Mouse (Mus musculus): ENCODE measurements at regions not wholly inside any gene's neighbourhood (a gene's known extent, or its start where the extent isn't known, plus 50 kb on each side); places are given as distances from the start of the nearest gene placed in this dataset.
A peak's percentile ranks its signal among the peaks of the same experiment; 100 is the strongest.

DNA sequence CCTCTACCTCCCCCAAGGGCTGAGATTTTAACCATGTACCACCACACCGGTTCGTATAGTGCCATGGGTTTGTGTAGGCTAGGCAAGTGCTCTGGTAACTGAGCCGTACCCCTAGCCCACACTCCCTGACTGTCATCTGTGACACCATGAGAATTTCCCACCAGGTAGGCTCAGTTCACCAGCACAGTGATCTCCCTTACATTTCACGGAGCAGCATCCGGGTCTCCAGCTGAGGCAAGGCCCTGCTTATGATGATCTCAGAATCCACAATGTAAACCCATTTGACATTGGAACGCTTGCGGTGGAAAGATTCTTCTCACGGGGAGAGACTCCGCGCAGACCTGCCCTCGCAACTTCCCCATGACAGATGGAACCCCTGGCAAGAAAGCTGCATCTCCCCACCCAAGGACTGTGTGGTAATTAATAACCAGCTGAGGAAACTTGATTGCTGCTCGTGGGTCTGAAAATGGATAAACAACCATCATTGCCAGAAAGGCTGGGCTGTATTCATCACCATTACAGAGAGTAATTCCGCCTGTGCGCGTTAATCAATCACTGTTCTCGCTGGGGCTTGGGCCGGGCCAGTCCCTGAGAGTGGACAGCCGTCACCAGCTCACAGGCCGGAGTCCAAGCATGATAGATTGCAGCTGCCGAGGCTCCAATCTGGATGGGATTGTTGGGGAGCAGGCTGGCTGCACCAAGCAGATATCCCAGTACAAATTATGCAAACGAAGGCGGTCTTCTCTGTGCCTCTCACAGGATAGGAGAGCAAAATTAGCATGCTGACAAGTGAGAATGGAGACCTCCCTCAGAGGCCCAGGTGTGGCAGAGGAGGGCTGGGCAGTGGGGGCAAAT is 492.3 kb downstream of the Fam19a5 start:
- no peak for DNase-seq

- no peak for DNase-seq
These were observed 493.5 kb downstream of the Fam19a5 start for GRCm38 (mm10) chr15:88037606-88038005.

DNA sequence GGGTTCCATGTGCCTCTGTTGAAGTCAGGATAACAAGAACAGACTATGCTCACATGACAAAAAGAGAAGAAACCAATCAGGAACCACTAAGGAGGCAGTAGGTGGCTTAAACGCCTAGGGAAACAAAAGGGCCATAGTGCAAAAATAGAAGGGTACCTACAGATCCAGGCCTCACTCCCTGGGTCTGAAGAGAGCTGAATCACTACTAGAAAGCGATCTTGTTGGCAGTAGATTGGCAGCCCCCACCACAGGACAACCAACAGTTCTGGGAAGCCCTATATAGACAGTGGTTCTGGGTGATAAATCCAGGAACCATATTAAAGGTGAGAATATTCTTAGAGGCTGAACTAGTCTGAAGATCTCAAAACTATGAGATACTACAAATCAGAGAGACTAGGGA is 498.7 kb downstream of the Fam19a5 start:
- DNase-seq, result no peak

DNA sequence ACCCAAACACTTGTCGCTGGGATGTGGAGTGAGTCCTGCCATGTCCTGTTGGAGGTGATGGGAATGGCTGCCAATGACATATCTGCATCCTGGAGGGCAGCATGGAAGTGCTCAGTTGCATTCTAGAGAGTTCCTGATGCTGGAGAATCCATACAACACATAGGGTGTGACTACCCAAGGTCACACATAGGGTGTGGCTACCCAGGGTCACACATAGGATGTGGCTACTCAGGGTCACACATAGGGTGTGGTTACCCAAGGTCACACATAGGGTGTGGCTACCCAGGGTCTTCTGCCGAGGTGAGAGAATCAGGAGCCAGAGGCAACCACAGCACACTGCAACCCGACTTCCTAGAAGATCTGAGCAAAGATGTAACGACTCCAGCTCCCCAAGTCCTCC is 514.0 kb downstream of the Fam19a5 start:
- no peak for DNase-seq

- no peak for DNase-seq
These were observed 516.8 kb downstream of the Fam19a5 start for GRCm38 (mm10) chr15:88060935-88061334.

- no peak for DNase-seq
These were observed 518.9 kb downstream of the Fam19a5 start for GRCm38 (mm10) chr15:88063041-88063440.

GRCm38 (mm10) chr15:88068476-88068875 is 524.4 kb downstream of the Fam19a5 start:
- no peak for DNase-seq

GRCm38 (mm10) chr15:88072676-88073075 is 527.4 kb upstream of the Zdhhc25 start:
- DNase-seq, result peak in 1 of 2 experiments; percentile 12

DNA sequence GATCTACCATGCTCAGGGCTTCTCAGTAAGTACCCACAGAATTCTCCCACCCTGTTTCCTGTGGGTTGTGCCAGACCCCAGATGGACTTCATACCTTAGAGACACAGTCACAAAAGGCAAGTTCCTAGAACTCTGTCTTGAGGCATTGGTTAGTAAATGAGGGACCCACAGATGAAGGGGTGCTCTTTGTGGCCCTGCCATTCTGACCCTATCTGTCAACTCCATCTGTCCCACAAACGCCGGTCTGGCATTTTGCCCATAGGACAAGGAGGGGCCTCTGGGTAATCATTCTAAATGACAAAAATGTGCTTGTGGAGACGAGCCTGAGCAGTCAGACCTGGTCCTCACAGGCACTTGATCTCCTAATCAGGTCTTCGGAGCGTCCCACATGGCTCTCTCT is 516.2 kb upstream of the Zdhhc25 start:
- peak in 1 of 2 experiments; percentile 14 for DNase-seq

- DNase-seq, result peak in 1 of 2 experiments; percentile 16
These were observed 514.5 kb upstream of the Zdhhc25 start for GRCm38 (mm10) chr15:88085631-88086030.

- peak in 1 of 2 experiments; percentile 3 for DNase-seq
These were observed 510.6 kb upstream of the Zdhhc25 start for GRCm38 (mm10) chr15:88089486-88089885.

- peak; percentile 1 to 7 for DNase-seq
These were observed 508.7 kb upstream of the Zdhhc25 start for GRCm38 (mm10) chr15:88091390-88091789.

- DNase-seq, result peak in 1 of 2 experiments; percentile 19
These were observed 479.7 kb upstream of the Zdhhc25 start for GRCm38 (mm10) chr15:88120376-88120775.

GRCm38 (mm10) chr15:88123907-88124523 is 476.1 kb upstream of the Zdhhc25 start:
- DNase-seq, result peak in 1 of 2 experiments; percentile 19

- DNase-seq, result peak in 1 of 2 experiments; percentile 29
These were observed 454.0 kb upstream of the Zdhhc25 start for GRCm38 (mm10) chr15:88146118-88146517.

GRCm38 (mm10) chr15:88151199-88151598 is 448.9 kb upstream of the Zdhhc25 start:
- no peak for DNase-seq

GRCm38 (mm10) chr15:88159618-88160170 is 440.4 kb upstream of the Zdhhc25 start:
- DNase-seq, result no peak

- no peak for DNase-seq
These were observed 439.8 kb upstream of the Zdhhc25 start for GRCm38 (mm10) chr15:88160291-88160690.

- DNase-seq, result no peak
These were observed 436.7 kb upstream of the Zdhhc25 start for GRCm38 (mm10) chr15:88163438-88163837.

GRCm38 (mm10) chr15:88174326-88174725 is 425.8 kb upstream of the Zdhhc25 start:
- peak in 1 of 2 experiments; percentile 42 for DNase-seq

DNA sequence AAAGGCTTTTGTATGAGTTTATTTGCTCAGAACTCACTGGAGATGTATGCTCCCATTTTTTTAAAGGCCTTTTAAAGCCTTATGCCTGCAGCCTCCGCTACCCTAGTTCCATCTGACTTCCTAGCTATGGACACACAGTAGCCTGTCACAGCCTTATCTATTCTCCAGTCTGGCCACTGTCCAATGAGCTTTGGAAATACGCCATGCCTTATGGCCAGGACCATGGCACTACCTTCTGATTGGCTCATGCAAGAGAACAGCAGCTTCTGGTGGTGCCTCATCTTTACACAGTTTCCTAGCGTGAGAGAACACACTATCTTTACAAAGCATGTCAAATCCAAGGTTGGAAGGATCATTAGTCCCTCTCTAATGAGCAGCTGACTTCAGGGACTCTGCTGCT is 424.1 kb upstream of the Zdhhc25 start:
- no peak for DNase-seq

DNA sequence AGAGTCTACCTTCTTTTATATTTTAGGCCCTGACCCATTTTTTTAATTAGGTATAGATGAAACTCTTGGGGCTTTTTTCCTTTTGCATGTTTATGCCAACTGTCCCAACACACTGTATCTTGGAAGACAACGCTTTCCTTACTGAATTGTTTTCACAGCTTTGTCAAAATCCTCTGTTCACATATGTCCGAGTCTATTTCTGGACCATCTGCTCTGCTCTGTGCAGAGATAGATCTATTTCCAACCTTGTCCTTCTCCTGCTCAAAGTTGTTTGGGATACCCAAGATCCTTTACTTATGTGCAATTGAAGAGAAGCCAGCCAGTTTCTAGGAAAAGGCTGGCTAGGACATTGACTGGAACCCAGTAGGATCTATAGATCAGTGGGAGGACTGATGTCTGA is 403.6 kb upstream of the Zdhhc25 start:
- DNase-seq, result no peak

DNA sequence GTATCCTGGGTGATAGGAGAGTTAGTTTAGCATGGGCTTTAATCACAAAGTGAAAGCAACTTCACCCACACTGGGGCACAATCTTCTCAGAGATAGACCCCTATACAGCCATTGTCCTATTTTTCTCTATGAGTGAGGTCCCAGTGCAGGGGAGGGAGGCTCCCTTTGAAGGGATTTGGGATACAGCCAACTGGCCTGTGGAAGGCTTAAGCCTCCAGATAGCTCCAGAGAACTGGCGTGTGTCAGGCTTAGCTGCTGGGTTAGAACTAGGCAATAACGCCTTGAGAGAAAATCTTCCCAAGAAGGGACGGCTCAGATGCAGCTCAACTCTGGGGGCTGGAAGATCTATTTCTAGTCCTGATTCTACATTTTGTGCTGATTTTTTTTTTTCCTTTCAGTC is 397.4 kb upstream of the Zdhhc25 start:
- no peak for DNase-seq

DNA sequence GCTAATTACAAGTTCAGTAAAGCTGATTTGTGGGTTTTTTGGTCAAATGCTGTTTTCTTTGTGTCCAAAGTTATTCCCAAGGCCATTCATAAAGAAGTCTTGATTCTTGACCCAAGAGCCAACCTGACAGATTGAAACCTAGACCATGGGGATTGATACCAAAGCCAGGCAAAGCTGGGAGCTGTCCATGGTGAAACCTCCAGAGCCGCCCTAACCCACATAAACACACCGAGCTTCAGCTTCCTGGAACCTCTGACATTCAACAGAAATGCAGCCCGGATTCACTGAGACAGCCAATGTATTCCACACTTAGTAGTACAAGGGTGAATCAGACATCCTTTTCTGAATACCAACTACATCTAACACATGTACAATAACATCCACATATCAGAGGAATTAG is 386.7 kb upstream of the Zdhhc25 start:
- DNase-seq, result no peak
